Comparison of ENCODE assay signal across 29 mouse cellular contexts in the genomic region with DNA sequence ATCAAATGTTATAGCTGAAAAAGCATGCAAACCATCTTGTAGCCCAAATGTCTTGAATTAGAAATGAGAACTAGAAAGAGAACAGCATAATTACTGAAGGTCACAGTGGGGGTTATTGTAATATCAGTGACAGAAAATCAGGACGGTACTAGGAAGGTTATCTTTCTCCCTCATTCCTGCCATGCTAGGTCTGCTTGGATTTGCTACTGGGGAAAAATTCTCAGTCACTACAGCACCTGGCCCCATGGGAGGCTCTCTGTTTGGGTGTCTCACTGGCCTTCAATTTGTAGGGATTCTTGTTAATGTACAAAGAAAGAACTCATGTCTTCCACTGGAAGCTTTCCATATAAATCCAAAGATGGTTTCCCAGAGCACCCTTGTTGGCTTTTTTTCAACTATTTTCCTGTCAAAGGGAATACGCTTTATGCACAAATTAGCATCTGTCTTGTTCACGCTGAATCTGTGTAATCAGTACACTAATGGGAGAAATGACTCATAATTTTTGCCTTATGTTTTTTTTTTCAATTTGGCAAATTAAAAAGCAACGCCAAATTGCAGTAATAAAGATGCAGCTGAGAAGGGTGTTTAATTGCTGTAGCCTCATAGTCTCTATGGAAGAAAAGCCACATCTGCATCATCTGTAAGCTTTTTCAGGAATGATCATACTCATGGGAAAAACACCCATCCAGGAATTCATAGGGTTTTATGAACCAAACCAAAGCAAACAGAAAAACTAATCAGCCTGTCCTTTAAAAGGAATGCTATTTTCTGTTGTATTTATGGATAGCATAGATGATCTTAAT.
DNase-seq lines count a peak whose midpoint lies in the region; ATAC-seq lines count a peak whose summit lies in the region.
"Had no signal": no experiment of that assay in that cellular context is flagged by ENCODE, and none has a peak within 500 bp of the region (broad histone marks: within the 10 kb centered on the region; RNA-seq: fewer than 3 reads in every experiment).

No protein-coding gene starts in this region.

- H3K9ac ChIP-seq in forebrain, embryonic 13.5 days = no peak overlapping the region
- H3K9ac ChIP-seq in forebrain, embryonic 11.5 days (ENCODE audit: low read length) = no peak overlapping the region
- no peak overlapping the region for H3K9ac ChIP-seq in forebrain, embryonic 16.5 days (replicated peaks; ENCODE audit: low read depth, low read length)
- H3K9ac ChIP-seq: embryonic facial prominence, embryonic 12.5 days; hindbrain, embryonic 13.5 days; limb, embryonic 15.5 days; liver, embryonic 13.5 days; midbrain, embryonic 13.5 days; stomach, embryonic 15.5 days had no signal

- DNase-seq in forebrain, embryonic 11.5 days (ENCODE audit: low spot score) = no peak
- peak; percentile 1 to 13 for DNase-seq in layer of hippocampus, adult 18-20 months (ENCODE audit: low spot score in 2 of 2)
- DNase-seq in layer of hippocampus, postnatal 25 days (ENCODE audit: extremely low spot score in 1 of 2, low spot score in 1 of 2) = no peak
- peak; percentile 18 for DNase-seq in telencephalon, adult 2 months (ENCODE audit: low read depth, low spot score)
- no peak for DNase-seq in layer of hippocampus, postnatal 10 days (ENCODE audit: low spot score in 2 of 2)
- DNase-seq: adrenal gland, adult 8-10 months; cerebellum, adult 11-12 months; cerebellum, adult 9-11 months; embryo, embryonic 11 days; gastrocnemius, postnatal 14 days; heart, postnatal 14 days; kidney, adult 2 months; kidney, postnatal 36 days; liver, embryonic 13.5 days; lung, adult 18-20 months; lung, postnatal 4 days; thymus, postnatal 14 days had no signal

- ATAC-seq in forebrain, embryonic 13.5 days = peak; percentile 74
- no peak for ATAC-seq in forebrain, embryonic 11.5 days (replicated peaks; ENCODE audit: low FRiP score)
- ATAC-seq in forebrain, embryonic 16.5 days = peak; percentile 77
- ATAC-seq in inflammation-experienced regulatory T-cells, adult 6 months = no peak
- ATAC-seq: lung, postnatal 0 days; midbrain, embryonic 13.5 days had no signal

- H3K36me3 ChIP-seq in forebrain, embryonic 13.5 days (ENCODE audit: poor library complexity, severe bottlenecking) = no peaks in the 10 kb centered on the region
- H3K36me3 ChIP-seq in forebrain, embryonic 11.5 days (ENCODE audit: control insufficient read depth, insufficient read depth, low read length) = no peaks in the 10 kb centered on the region
- no peaks in the 10 kb centered on the region for H3K36me3 ChIP-seq in forebrain, embryonic 16.5 days (ENCODE audit: control insufficient read depth, insufficient read depth)
- H3K36me3 ChIP-seq: embryonic facial prominence, embryonic 12.5 days; hindbrain, embryonic 13.5 days; limb, embryonic 10.5 days; limb, embryonic 15.5 days; liver, embryonic 13.5 days; midbrain, embryonic 13.5 days; stomach, embryonic 15.5 days had no signal

- H3K9me3 ChIP-seq in forebrain, embryonic 13.5 days (replicated peaks) = no peaks in the 10 kb centered on the region
- no peaks in the 10 kb centered on the region for H3K9me3 ChIP-seq in forebrain, embryonic 11.5 days (ENCODE audit: control insufficient read depth, low read length)
- H3K9me3 ChIP-seq in forebrain, embryonic 16.5 days (ENCODE audit: control insufficient read depth, low read length) = no peaks in the 10 kb centered on the region
- H3K9me3 ChIP-seq: embryonic facial prominence, embryonic 12.5 days; hindbrain, embryonic 13.5 days; limb, embryonic 10.5 days; limb, embryonic 15.5 days; liver, embryonic 13.5 days; midbrain, embryonic 13.5 days; stomach, embryonic 15.5 days had no signal

- 66% methylated on average over 4 of the region's 4 CpGs for WGBS in forebrain, embryonic 13.5 days
- 80% methylated on average over 4 of the region's 4 CpGs for WGBS in forebrain, embryonic 11.5 days
- WGBS in forebrain, embryonic 16.5 days = 34% methylated on average over 4 of the region's 4 CpGs

- H3K4me2 ChIP-seq in forebrain, embryonic 13.5 days = no peak overlapping the region
- H3K4me2 ChIP-seq in forebrain, embryonic 11.5 days (ENCODE audit: low read depth, low read length, severe bottlenecking) = no peak overlapping the region
- no peak overlapping the region for H3K4me2 ChIP-seq in forebrain, embryonic 16.5 days (ENCODE audit: low read length)
- H3K4me2 ChIP-seq: embryonic facial prominence, embryonic 12.5 days; hindbrain, embryonic 13.5 days; limb, embryonic 15.5 days; liver, embryonic 13.5 days; midbrain, embryonic 13.5 days; stomach, embryonic 15.5 days had no signal

- H3K27me3 ChIP-seq in forebrain, embryonic 13.5 days = no peaks in the 10 kb centered on the region
- H3K27me3 ChIP-seq in forebrain, embryonic 11.5 days (ENCODE audit: control insufficient read depth, insufficient read depth, low read length) = no peaks in the 10 kb centered on the region
- no peaks in the 10 kb centered on the region for H3K27me3 ChIP-seq in forebrain, embryonic 16.5 days (replicated peaks; ENCODE audit: control insufficient read depth, insufficient read depth, low read length)
- H3K27me3 ChIP-seq: CH12.LX; embryonic facial prominence, embryonic 12.5 days; hindbrain, embryonic 13.5 days; limb, embryonic 15.5 days; liver, embryonic 13.5 days; megakaryocyte, embryonic 14.5 days; midbrain, embryonic 13.5 days; stomach, embryonic 15.5 days had no signal

- H3K4me1 ChIP-seq in forebrain, embryonic 13.5 days = no peaks in the 10 kb centered on the region
- H3K4me1 ChIP-seq in forebrain, embryonic 11.5 days (replicated peaks; ENCODE audit: control insufficient read depth, insufficient read depth, low read length) = no peaks in the 10 kb centered on the region
- no peaks in the 10 kb centered on the region for H3K4me1 ChIP-seq in forebrain, embryonic 16.5 days (replicated peaks; ENCODE audit: control insufficient read depth, insufficient read depth, low read length)
- H3K4me1 ChIP-seq: embryonic facial prominence, embryonic 12.5 days; hindbrain, embryonic 13.5 days; limb, embryonic 10.5 days; limb, embryonic 15.5 days; liver, embryonic 13.5 days; megakaryocyte, embryonic 14.5 days; midbrain, embryonic 13.5 days; stomach, embryonic 15.5 days had no signal

- H3K4me3 ChIP-seq in forebrain, embryonic 13.5 days = no peak overlapping the region
- no peak overlapping the region for H3K4me3 ChIP-seq in forebrain, embryonic 11.5 days (ENCODE audit: low read depth, low read length)
- H3K4me3 ChIP-seq in forebrain, embryonic 16.5 days (replicated peaks; ENCODE audit: low read length) = no peak overlapping the region
- H3K4me3 ChIP-seq: embryonic facial prominence, embryonic 12.5 days; hindbrain, embryonic 13.5 days; limb, embryonic 10.5 days; limb, embryonic 15.5 days; liver, embryonic 13.5 days; megakaryocyte, embryonic 14.5 days; midbrain, embryonic 13.5 days; stomach, embryonic 15.5 days had no signal

- H3K27ac ChIP-seq in forebrain, embryonic 13.5 days = 0 out of 2 replicates have a peak overlapping the region, but pooled peaks have one; percentile 10
- H3K27ac ChIP-seq in forebrain, embryonic 11.5 days (ENCODE audit: low read depth, low read length) = no peak overlapping the region
- H3K27ac ChIP-seq in forebrain, embryonic 16.5 days (ENCODE audit: low read length) = peak overlapping the region; percentile 31
- H3K27ac ChIP-seq: embryonic facial prominence, embryonic 12.5 days; hindbrain, embryonic 13.5 days; limb, embryonic 10.5 days; limb, embryonic 15.5 days; liver, embryonic 13.5 days; midbrain, embryonic 13.5 days; stomach, embryonic 15.5 days had no signal

Comparison
In these comparisons a context has a peak if more than half of its experiments do, and no peak if none do; other contexts are left out.
1. ATAC-seq: peak in forebrain, embryonic 13.5 days (single experiment) and forebrain, embryonic 16.5 days (single experiment); none in forebrain, embryonic 11.5 days (single experiment) and inflammation-experienced regulatory T-cells, adult 6 months (single experiment).
2. DNase-seq: peak in layer of hippocampus, adult 18-20 months (2 of 2) and telencephalon, adult 2 months (single experiment); none in forebrain, embryonic 11.5 days (single experiment), layer of hippocampus, postnatal 25 days (0 of 2) and layer of hippocampus, postnatal 10 days (0 of 2).